Mouse (Mus musculus) heart, embryonic 10.5 days (tissue): ENCODE measurements around the gene Hils1. TPM values are rescaled to one million over a fixed set of nuclear protein-coding genes. Genes with fewer than 3 reads are reported as not detected.

Experiments used
- DNase-seq: peaks from one replicate; pipeline ENCODE4 v3.0.0-alpha.2; 2017; ENCODE audit warnings: low spot score
- H3K27ac ChIP-seq: fragments of 300-500 bp; sonication (generic); 2 replicates; pipeline ENCODE4 v1.5.1; 2016; ENCODE audit warnings: mild to moderate bottlenecking
- H3K27me3 ChIP-seq: fragments of 300-500 bp; sonication (generic); 2 replicates; pipeline ENCODE4 v1.6.1; 2016; ENCODE audit warnings: mild to moderate bottlenecking; ENCODE audit not compliant: poor library complexity, insufficient read depth, severe bottlenecking
- H3K36me3 ChIP-seq: fragments of 300-500 bp; sonication (generic); 2 replicates; pipeline ENCODE4 v1.6.1; 2016; ENCODE audit warnings: mild to moderate bottlenecking, moderate library complexity
- H3K4me1 ChIP-seq: fragments of 300-500 bp; sonication (generic); 2 replicates; pipeline ENCODE4 v1.6.1; 2016; ENCODE audit warnings: mild to moderate bottlenecking
- H3K4me3 ChIP-seq: fragments of 300-500 bp; sonication (generic); 2 replicates; pipeline ENCODE4 v1.5.1; 2016; ENCODE audit warnings: mild to moderate bottlenecking, moderate library complexity
- H3K9me3 ChIP-seq: fragments of 300-500 bp; sonication (generic); 2 replicates; pipeline ENCODE4 v1.6.1; 2016; ENCODE audit warnings: mild to moderate bottlenecking, moderate library complexity
- WGBS: fragments of 180-500 bp; shearing (Covaris S2); methylation state at CpG from one replicate; pipeline ENCODE4 v1.1.7; 2016; 5-methylcytosine and 5-hydroxymethylcytosine counted together
- polyA plus RNA-seq: library from polyadenylated mRNA; unstranded; fragments of >200 nt; fragmentation: Nextera tagmentation; extraction: Ambion mirVana; gene quantifications from 2 replicates; pipeline ENCODE4 v1.2.1, GENCODE M21; 2016

The Hils1 gene
- polyA plus RNA-seq, 1 experiment from 2014 or later: not detected

- peak overlapping the region; percentile 29; the same call in 1 of the 2 replicates for H3K4me3 ChIP-seq
- 50% methylated on average over 3 of the region's 3 CpGs for WGBS
- peaks cover 51% of the 10 kb centered on the region for H3K4me1 ChIP-seq
- H3K36me3 ChIP-seq: peaks cover 51% of the 10 kb centered on the region
- H3K9me3 ChIP-seq: no peaks in the 10 kb centered on the region
- no peak for DNase-seq
- H3K27ac ChIP-seq: peak overlapping the region; percentile 81
- H3K27me3 ChIP-seq: peaks cover 26% of the 10 kb centered on the region
Measured at GRCm38 (mm10) chr11:95015484-95015883, 48.1 kb downstream of the Hils1 start.

Other genes with a start within 250 kb of the Hils1 start
- 0.16 TPM in 1 of 2 replicates, not detected in the other for gene Cdc34b, start 225.8 kb upstream of the Hils1 start, polyA plus RNA-seq
- not detected in 2 replicates for gene Tmem92, start 184.9 kb upstream of the Hils1 start, polyA plus RNA-seq
- 146 and 311 TPM in 2 replicates for gene Col1a1, start 31.4 kb upstream of the Hils1 start, polyA plus RNA-seq
- 12.5 and 25.8 TPM in 2 replicates for gene Sgca, start 8.7 kb downstream of the Hils1 start, polyA plus RNA-seq
- 8.5 and 12.5 TPM in 2 replicates for gene Ppp1r9b, start 23.4 kb downstream of the Hils1 start, polyA plus RNA-seq
- 15.1 and 18.8 TPM in 2 replicates for gene Samd14, start 42.3 kb downstream of the Hils1 start, polyA plus RNA-seq
- gene Pdk2, start 73.8 kb downstream of the Hils1 start, polyA plus RNA-seq: 27.4 and 41.1 TPM in 2 replicates
- gene Itga3, start 109.2 kb downstream of the Hils1 start, polyA plus RNA-seq: 11.5 and 13.8 TPM in 2 replicates
- 3.2 and 5.9 TPM in 2 replicates for gene Dlx3, start 152.5 kb downstream of the Hils1 start, polyA plus RNA-seq
- 0.43 and 1.2 TPM in 2 replicates for gene Dlx4, start 178.7 kb downstream of the Hils1 start, polyA plus RNA-seq